Mouse (Mus musculus) R1 (cell line): Measurements from ENCODE around the gene Syt6.
"Not testable (repeated sequence)": the region's sequence is repeated elsewhere in the genome, so short reads cannot be mapped to it uniquely, and the experiment has no call there.

Experiments used
- DNase-seq: peaks from one replicate; pipeline ENCODE4 v3.0.0-alpha.2; 2018; ENCODE audit warnings: low read depth, low spot score

Syt6 gene

DNA sequence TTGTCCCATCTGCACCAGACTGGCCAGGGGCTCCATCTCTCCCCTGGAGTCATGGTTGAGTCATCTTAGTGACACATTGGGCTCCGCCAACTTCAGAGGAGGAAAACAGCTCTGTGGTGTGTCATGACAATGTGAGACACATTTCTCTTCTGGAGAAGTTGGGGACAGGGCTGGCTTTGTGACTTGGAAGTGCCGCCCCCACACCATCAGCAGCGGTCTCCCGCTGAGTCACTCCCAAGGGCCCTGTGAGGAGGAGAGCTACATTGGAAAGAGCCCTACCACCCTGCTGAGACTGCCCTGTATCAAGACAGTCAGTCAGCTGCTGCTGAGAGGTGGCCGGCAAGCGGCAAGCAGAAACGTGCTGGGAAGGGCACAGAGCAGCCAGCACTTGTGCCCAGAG is 26.0 kb downstream of the Syt6 start:
- no peak for DNase-seq

DNA sequence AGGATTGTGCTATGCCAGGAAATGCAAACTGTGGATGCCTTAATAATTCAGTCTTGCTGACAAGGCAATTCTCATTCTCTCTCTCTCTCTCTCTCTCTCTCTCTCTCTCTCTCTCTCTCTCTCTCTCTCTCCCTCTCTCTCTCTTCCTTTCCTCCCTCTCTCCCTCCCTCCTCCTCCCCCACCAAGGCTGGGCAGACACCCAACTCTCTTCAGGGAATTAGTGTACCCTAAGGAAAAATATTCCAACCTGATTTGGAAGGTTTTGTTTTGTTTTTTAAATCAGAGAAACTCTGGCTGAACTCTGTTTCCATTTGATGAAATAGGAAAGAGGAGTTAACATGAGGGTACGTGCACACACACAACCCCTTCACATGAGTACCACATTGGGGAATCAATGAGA is 26.5 kb downstream of the Syt6 start:
- DNase-seq = no peak

DNA sequence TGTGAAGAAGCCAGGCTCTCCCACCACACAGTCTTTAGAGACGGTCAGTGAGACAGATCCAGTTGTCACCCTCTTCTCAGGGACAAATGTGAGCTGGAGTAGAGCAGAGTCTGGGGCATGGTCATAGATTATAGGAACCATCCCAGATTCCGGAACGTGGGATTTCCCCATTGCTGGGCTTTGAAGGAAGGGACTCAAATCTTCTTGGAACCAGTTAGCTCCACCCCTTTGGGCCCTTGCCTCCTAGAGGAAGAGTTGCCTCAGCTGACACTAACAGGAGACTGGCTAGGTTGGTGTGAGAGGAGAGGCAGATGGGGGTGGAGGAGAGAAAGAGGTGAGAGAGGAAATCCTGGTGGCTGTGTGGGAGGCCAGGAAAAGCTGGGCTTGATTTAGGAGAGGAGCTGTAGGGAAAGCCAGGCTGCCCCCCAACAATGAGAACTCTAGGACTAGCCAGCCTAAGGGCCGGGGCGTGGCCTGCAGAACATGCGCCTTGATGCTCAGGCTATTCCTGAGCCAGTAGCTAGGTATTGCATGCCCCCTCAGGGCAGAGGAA is 31.1 kb downstream of the Syt6 start:
- no peak for DNase-seq

DNA sequence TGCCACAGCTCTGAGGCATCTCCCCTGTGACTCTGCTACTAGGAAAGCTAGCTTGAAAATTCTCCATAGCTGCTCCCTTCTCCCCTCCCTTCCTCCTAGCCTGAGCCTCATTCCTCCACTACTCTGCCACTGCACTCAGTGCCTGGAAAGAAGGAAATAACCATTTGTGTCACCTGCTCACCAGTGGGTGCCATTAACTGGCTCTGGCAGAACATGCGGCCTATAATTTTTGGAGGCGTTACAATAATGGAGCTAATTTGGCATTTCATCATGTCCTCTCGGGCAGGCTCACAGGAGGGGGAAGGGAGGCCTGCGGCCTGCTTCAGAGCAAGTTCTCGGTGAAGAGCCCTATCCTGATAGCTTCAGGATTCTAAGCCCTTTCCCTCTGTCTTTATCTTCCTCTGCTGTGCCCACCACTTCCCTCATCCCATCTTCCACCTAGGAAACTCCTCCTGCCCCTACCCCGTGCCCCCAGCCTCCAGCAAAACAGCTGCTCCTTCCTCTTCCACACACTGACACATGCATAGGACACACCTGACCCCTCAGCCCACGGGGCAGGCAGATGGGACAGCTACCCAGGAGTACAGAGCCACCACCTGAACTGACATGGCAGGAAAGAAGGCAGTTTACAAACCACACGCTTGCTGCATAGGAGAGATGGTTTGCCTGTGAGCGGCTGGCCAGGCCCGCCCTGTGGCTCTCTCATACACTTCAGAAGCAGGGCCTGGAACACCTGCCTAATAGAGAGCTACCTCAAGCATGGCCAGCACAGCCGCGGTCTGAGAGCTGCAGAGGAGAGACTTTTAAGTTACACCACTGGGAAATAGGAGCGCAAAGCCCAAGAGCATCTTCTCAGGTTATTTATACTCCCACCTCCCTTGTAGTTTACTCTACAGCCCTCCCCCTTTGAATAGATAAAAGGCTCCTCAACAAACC is 31.9 kb downstream of the Syt6 start:
- no peak for DNase-seq

DNA sequence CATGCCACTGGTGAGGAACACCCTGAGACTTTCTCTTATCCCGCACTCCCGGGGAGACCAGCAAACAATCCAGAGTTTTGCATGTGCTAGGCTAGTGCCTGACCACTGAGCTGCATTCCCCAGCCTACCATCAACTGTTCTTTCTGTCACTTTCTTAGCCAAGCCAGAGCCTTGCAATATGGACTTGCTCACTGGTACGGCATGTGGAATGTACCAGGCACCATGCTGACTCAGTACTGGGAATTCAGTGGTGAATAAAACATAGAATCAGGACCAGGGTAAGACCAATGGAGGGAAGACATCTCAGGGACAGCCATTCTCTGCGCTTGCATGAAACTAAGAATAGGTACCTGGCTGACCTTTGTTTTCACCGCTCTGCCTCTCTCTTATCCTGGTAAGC is 35.2 kb downstream of the Syt6 start:
- no peak for DNase-seq

- no peak for DNase-seq
Observed at GRCm38 (mm10) chr3:103612636-103613355, 37.8 kb downstream of the Syt6 start.

GRCm38 (mm10) chr3:103615621-103616020 is 40.6 kb downstream of the Syt6 start:
- no peak for DNase-seq

DNA sequence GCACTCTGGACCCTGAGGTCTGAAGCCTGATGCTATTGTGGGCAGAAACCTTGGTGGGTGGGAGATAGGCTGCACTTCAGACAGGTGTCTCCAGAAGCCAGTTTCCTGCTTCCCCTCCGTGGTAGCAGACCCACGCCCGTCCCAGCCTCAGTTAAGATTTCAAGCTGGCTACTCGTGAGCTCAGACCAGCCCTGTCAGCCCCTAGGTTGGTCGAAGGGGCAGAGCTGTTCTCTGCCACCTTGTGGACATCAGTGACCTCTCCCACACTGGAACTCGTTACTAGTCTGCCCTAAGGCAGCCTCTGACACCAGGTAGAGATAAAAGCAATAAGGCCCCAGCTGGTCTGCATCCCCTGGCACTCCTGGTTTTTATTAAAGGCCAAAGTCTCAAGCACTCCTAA is 42.0 kb downstream of the Syt6 start:
- no peak for DNase-seq

DNA sequence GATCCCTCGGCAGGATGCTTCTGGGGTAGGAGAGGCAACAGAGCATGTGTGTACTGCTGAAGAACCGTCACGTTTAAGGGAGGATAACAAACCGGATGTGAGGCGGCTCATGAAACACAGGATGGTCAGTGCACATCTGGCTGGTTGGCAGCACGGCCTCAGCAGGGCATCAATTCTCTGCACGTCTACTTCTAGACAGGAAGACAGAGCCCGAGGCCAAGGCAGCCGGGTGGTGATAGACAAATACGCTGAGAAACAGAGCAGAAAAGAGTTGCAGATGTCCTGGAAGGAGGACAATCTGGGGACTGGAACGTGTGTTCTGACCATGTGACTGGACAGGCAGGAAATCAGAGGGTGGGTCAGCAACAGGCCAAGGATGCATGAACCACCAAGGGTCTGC is 45.1 kb downstream of the Syt6 start:
- no peak for DNase-seq

- no peak for DNase-seq
Observed at GRCm38 (mm10) chr3:103623893-103624470, 49.0 kb downstream of the Syt6 start.

- DNase-seq = no peak
Observed at GRCm38 (mm10) chr3:103624591-103625051, 49.6 kb downstream of the Syt6 start.

GRCm38 (mm10) chr3:103625169-103625568 is 50.1 kb downstream of the Syt6 start:
- DNase-seq = no peak

DNA sequence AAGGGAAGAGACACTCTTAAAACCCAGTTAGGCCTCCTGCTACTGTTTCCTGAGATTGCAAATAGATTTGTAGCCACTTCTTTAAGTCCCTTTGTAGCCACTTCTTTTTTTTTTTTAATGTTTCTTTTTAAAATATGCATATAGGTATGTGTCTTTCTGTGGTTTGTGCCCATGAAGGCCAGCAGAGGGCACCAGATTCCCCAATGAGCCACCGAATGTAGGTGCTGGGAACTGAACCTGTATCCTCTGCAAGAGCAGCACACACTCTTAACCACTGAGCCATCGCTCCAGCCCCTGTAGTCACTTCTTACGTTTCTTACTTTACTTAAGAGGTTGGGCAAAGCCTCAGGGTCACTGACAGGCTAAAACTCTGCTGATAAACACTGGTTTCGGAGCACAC is 51.5 kb downstream of the Syt6 start:
- peak; percentile 58 for DNase-seq

GRCm38 (mm10) chr3:103627661-103628060 is 52.6 kb downstream of the Syt6 start:
- no peak for DNase-seq

- DNase-seq = no peak
Observed at GRCm38 (mm10) chr3:103633124-103633523, 58.1 kb downstream of the Syt6 start.

DNA sequence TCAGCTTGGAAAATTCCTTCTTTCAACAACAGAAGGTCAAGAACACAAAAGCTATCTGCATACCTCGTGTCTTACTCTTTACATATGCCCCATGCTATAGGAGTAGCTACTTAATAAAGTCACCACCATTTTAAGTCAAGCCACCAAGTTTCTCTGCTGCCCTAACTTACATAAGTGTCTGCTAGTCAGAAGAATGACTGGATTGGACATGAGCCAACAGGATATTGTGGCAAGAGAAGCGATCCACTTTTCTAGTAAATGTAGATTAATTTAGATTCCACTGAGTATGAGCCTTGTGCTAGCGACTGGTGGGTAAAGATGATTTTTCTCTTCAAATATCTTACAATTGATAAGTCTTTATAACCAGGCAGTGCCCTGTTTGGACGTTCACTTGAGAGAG is 58.8 kb downstream of the Syt6 start:
- no peak for DNase-seq

DNA sequence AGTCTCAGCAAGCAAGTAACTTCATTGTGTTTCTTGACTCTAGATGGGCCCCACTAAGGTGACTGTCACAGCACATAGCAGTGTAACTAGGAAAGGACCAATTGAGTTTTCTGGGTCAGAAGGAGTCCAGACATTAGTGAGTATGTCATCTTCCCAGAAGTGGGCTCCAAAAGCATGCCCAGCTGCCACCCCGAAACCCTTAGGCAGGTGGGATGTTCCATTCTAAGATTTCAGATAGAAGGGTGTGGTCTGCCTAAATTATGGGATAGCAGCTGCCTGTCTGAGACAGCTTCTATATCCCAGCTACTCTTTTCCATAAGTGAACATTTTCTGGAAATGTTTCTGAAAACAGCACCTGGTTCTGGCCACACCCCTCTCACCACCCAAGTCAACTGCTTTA is 59.2 kb downstream of the Syt6 start:
- no peak for DNase-seq

- DNase-seq = no peak
Observed at GRCm38 (mm10) chr3:103637641-103638040, 62.6 kb downstream of the Syt6 start.

GRCm38 (mm10) chr3:103640226-103640803 is 65.3 kb downstream of the Syt6 start:
- peak; percentile 51 for DNase-seq

- no peak for DNase-seq
Observed at GRCm38 (mm10) chr3:103641301-103641700, 66.3 kb downstream of the Syt6 start.

DNA sequence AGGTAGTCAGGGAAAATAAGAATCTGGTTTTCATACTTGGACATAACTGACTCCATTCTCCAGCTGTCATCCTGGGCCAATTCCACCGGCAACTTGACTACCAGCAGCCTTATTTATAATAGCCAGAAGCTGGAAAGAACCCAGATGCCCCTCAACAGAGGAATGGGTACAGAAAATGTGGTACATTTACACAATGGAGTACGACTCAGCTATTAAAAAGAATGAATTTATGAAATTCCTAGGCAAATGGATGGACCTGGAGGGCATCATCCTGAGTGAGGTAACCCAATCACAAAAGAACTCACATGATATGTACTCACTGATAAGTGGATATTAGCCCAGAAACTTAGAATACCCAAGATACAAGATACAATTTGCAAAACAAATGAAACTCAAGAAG is 70.9 kb downstream of the Syt6 start, which contains the start of gene Atg4a-ps:
Gene Atg4a-ps, minus strand, starts transcription at position 101 of the 400 bp plus-strand sequence.
- not testable (repeated sequence) for DNase-seq
